Mouse (Mus musculus) right cerebral cortex, postnatal 25 days (tissue): Measurements from ENCODE around the gene Adamts17.
A peak's percentile ranks its signal among the peaks of the same experiment; 100 is the strongest.

ENCODE experiments used
- DNase-seq: peaks from one replicate; pipeline ENCODE4 v3.0.0; 2022

Adamts17 gene

DNA sequence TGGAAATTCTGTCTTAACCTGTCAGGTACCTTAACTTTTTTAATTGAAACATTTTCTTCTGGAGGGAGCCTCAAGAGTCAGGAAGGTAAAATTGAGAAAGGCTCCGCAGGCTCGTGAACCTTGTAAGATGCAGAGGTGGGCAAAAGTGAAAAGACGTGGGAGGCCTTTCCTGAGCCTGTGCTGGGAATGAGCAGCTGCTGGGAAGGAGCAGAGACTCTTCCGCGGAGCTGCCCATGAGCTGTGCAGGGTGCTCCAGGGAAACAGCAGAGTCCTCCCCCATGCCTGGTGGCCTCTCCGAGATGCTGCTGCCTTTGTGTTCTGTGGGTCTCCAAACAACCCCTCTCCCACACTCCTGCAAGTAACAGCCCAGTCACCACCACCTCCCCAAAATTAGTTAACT, 142.1 kb downstream of the Adamts17 start:
- DNase-seq, result no peak

DNA sequence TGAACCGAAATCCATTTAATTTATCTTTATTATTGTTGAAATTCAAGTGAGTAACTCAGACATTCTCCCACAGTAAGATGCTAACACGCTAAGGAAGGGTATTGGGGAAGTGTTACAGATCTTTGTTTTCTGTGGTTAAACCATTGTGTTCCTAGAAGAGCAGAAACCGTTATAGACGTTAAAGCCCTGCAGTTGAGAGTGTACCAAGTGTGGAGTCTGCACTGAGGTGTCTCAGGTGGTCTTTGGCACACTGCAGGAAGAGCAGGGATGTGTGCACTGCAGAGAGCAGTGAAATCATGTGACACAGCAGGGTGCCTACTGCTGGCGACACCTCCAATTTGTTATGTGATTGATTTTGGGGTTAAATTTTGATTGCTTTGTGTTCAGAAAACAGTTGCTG, 142.5 kb downstream of the Adamts17 start:
- no peak for DNase-seq

DNA sequence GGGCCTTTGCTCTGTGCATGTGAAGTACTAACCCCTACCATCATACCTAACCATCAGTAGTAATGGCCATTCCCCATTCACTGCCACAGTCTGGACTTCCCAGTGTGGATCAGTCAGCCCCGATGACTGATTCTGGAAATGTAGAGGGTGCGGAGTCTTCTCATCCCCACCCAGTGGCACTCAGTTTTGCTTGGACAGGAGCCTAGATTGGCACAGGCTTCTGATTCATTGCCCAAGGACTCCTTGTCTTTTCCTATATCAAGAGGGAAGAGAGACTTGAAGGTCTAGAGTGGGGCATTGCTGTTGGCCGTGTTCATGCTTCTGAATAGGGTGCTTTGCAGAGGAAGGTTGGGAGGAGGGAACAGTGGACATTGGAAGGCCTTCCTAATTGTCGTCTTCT, 148.1 kb downstream of the Adamts17 start:
- DNase-seq, result no peak

DNA sequence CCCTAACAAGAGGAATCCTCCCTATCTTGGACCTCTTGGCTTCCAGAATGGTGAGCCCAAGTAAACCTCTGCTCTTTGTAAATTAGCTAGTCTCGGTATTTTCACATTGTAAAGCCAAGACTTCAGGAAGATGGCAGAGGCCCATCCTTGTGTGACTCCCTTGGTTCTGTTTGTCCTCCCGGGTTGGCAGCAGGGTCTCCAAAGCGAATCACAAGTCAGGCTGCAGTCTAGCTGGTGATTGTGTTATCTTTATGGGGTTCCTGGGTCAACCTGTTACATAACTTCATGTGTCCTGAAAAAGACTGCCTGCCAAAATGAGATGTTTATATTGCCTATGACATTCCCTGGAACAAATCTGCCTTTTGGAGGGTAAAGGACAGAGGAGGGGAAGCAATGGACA, 148.9 kb downstream of the Adamts17 start:
- no peak for DNase-seq

DNA sequence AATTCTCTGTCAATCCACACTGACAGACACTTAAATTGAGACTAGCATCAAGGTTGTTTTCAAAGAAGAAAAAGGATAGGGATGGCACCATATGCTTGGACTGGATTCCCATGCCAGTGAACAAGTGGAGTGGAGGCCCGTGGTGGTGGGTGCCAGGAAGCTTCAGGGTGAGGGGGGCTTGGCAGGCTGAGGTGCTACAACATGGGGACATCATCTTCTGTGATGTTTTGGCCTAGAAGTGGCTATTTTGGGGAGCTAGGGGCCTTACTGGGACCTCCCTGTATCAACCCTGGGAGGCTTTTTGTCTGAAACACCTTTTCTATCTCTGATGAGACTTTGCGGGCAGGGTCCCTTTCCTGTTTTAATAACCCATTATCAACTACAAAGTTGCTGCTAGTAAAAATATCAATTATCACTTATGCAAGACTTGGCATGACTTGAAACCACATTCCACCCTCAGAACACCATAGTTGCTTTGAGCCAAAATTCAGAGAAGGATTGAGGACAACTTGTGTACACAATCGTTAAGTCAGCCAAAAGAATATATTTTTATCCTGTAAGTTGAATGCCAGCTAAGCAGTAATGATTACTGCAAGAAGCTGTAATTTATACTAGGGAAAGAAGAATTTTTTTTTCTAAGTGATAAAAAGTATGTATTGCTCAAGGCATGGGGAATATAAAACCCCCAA, 150.0 kb downstream of the Adamts17 start:
- DNase-seq, result no peak

DNA sequence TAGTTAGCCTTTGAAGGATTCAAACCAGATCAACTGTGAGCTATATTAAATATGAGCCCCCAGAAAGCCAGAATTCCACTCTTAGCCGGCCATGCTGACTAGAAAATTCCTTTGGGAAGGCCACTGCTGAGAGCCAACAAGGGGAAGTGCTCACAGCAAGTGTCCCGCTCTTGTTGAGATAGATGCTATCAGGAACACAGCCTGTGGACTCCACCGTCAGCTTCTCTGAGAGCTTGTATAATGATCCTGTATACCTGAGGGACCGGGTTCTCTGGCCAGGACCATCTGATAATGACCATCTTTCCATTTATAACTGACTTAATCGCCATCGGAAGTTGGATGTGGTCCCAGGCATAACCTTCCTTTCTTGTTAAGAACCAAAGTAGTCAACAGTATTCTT, 159.3 kb downstream of the Adamts17 start:
- DNase-seq, result no peak

DNA sequence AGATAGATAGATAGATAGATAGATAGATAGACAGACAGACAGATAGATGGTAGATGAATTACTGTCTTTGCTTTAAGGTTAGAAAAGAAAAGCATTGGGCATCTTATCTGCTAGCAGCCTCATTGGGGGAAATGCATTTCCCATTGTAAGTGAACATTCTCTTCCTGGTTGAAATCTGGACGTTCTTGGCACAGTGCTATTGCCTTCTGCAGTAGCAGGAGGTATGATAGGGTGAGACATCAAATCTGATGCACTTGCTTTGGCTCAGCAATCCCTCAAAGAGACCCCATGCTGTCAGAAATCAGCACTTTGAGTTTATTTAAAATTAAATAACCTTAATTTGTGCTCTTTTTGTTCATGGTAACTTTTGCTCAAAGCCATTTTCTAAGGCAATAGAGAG, 164.1 kb downstream of the Adamts17 start:
- no peak for DNase-seq

DNA sequence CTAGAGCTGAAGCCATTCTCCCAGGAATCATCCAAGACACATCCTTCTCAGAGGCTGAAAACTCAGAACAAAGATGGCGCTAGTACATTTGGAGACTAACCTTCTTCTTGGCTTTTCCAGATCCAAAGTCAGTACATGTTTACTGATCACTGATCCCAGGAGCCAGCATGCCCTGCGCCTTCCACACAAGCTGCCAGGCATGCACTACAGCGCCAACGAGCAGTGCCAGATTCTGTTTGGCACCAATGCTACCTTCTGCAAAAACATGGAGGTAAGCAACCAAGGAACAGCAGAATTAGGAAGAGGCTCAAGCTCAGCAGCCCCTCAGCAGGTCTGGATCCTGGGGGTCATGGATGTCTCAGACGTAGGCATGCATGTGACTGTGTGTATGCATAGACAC, 164.7 kb downstream of the Adamts17 start:
- no peak for DNase-seq

DNA sequence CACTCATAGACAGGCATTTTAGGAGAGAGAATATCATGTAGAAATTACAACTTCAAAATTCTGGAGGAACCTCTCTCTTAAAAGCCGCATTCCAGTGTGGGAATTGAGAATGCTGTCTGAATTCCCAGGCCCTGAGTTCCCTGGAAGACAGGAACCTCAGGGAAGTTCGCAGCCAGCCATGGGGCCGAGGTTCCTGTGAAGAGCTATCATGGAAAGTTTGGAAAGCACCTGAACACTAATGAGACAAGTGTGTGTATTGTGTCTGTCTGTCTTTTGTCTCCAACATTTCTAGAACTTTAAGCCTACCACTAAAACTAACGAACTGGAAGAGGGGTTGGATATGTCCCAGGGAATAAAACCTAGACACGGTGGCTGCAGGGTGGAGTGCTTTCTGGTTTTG, 170.3 kb downstream of the Adamts17 start:
- DNase-seq, result no peak

DNA sequence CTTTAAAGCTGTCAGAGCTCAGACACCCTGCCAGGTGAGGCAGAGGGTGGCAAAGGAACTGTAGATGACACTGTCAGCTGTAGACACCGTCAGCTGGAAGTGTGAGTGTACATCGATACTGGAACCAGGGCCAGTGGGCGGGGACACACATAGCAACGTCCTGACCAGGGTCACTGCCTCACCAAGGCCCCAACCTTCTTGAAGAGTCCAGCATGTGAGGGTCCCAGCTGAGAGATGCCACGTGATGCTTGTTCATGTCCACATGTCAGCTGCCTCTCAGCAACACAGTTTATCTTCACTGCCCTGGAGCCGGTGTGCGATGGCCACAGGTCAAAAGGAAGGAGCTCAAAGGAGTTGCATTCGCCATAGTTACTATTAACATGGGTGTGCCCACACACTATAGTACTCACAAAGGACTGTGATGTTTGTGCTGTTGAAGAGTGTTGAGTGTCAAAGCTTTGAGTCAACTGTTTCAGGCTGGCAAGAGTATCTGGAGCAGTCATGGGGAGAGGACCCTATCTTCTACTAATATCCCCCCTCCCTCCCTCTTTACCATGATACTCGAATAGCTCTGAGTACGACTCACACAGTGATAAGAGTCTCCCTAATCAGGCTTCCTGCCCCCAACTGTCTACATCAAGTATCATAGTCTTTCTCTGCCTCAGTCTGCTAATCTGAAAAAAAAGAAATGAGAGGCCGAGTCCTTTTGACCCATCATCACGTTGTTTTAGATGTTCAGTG, 172.6 kb downstream of the Adamts17 start:
- DNase-seq, result no peak

DNA sequence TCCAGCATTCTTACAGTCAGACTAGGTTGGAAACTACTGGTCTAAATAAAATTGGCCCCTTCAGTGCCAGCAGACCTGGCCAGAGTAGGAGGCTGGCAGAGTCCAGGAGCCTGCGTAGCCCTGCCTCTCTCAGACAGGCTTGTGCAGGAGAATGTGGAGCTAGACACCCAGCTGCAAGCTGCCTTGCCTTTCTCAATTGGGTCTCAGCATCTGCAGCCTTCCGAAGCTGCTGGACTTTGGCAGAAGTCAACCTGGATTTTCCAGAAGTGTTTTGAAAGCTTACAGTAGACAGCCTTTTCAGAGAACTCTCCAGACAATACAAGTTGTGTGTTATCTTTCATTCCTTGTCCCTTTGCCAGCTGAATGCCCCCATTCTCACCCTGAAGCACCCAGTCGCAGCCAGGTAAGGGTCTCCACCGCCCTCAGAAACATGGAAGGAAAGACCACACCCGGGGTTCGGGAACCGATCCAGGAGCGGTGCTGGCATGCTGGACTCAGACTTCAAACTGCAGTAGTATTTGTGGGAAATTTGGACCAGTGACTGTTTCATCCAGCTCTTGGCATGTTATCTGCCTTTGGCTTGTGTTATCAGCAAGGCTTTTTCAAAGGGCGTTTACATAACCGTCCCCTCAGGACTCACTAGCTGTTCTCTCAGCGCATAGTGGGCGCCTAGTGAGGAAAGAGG, 173.8 kb downstream of the Adamts17 start:
- DNase-seq, result no peak

DNA sequence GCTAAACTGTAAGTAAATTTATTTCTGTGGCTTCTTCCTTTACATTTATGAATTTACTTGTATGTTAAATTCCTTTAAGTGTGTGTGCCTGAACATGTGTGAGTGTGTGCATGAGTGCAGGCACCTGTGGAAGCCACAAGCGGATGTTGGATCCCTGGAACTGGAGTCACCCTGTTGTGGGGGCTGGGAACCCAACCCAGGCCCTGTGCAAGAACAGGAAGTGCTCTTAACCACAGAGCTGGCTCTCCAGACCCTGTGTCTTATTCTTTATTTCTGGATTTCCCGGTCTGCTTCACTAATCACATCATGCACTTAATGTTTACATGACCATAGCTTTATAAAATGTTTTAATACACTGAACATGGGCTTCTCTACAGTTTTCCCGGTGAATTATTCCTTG, 180.4 kb downstream of the Adamts17 start:
- DNase-seq, result no peak

DNA sequence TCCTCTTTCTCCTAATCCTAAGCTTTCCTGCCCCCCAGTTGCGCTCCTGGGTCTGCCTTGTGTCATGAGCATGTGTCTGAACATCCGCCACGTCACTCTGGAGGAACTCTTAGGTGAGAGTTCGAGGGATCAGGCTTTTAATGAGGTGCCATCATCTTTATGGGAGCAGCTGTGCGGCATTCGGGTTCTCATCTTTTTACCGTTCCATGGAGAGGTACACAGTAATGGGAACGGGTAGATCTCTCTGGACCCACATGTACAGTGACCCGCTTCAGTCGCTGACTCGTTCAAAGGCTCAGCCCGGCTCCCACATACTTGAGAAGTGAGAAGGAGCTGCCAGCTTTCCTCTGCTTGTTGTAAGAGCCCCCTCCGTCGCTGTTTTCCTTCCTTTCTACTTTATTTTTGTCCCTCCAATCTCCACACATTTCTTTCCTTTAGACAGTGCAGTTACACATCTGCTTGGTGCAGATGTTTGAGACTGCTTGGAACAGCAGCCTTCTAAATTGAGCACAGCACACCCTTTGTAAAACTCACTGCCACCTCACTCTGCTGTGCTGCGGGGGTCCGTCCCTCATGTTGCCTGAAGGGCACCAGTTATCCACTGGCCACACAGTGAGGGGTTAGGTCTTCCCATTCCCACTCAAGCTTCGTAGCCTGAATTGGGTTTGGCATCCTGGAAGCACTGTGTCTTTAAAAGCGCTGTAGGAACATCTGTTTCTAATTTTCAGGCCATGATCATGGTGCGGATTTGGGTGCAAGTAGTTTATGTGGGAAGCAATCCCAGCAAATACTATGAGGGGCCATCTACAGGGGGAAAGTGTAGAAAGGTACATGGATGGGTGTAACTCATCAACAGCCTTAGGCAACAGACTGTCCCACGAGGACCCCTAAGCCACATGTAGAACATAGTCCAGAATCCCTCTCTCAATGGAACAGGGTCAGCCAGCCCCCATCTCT, 186.9 kb downstream of the Adamts17 start:
- DNase-seq, result peak; percentile 12

DNA sequence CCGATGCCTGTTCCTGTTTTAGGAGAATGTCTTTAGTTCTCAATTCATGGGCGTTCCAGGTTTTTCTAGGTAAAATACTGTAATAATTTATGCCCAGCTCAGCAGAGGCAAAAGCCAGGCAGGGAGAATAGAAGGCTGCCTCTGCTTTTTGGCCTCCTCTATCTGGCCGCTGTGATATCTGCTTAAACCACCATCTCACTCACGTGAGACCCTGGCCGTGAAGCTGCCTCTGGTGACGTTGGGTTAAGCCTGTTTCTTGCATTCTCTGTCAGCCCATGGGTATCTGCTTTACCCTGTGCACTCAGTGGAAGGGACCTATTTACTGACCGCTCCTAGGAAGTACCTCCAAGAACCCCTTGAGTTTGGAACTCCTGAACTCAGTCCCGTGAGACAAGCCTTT, 187.7 kb downstream of the Adamts17 start:
- no peak for DNase-seq

DNA sequence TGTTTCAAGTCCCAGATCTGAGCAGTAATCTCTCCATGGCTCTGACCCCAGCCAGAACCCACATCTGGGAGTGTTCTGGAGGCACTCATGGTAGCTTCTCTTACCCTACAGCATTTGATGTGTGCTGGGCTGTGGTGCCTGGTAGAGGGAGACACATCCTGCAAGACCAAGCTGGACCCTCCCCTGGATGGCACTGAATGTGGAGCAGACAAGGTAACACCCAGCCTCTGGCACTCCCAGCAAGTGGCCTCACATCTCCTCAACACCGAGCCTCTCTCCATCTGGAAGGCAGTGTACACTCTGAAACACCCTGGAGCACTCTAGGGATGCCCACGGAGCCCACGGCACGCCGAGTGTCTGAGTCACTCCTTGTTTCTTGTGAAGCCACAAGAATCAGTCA, 188.2 kb downstream of the Adamts17 start:
- DNase-seq, result no peak

DNA sequence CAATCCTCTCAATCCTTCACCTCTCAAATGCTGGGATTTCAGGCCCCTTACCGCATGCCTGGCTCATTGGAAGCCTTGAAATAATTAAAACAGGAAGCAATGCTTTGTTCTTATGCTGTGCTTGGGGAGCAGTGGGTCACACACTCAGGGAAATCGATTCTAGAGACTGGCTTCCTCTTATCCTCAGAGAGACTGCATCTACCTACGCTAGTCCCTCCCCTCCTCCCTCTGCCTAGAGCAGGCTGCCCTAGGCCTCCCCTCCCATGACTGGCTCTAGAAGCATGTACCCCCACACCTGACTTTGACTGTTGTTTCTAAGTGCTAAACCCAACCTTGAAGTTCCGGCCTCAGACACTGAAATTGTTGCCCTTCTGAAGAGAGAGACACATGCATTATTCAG, 189.4 kb downstream of the Adamts17 start:
- DNase-seq, result no peak

DNA sequence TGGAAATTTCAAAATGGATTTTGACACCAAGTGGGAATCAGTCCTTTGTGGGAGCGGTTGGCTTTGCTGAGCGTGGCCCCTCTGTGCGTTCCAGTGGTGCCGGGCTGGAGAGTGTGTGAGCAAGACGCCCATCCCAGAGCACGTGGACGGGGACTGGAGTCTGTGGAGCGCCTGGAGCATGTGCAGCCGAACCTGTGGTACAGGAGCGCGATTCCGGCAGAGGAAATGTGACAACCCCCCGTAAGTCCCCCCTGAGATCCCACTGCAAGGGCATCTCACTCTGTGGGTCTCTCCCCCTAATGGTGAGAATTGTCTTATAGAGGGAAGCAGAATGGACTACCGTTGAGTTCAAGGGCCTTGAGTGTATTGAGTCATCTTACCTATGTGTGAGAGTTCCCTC, 189.9 kb downstream of the Adamts17 start:
- DNase-seq, result no peak

DNA sequence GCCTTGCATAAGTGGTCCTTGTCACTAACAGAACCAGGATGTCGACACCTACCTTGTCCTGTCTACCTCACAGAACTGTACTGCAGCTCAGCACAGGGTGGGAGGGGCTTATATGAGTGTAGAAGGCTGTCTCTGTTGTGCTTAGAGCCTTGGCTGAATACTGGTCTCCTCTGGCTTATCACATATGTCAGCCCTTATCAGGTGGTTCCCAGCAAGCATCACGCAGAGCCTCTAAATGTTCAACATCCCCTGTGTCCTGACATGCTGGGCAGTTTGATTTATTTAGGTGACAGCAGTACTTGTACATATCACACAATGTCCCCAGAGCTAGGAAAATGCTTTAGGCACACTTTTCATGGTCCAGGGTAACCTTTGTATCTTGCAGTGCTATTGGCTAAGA, 191.7 kb downstream of the Adamts17 start:
- no peak for DNase-seq

DNA sequence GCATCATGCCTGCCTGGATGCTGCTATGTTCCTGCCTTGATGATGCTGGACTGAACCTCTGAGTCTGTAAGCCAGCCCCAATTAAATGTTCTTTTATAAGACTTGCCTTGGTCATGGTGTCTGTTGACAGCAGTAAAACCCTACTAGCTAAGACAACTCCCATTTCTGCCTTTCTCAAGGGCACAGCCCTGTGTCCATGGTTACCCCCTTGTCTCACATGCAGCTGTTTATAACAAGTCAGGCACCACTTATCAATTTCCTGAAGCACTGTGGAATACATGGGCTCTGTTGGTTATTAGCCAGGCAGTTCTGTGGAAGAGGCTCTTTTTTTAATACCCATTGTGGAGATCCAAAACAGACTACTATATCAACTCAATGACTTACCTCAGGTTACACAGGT, 193.1 kb downstream of the Adamts17 start:
- DNase-seq, result no peak

DNA sequence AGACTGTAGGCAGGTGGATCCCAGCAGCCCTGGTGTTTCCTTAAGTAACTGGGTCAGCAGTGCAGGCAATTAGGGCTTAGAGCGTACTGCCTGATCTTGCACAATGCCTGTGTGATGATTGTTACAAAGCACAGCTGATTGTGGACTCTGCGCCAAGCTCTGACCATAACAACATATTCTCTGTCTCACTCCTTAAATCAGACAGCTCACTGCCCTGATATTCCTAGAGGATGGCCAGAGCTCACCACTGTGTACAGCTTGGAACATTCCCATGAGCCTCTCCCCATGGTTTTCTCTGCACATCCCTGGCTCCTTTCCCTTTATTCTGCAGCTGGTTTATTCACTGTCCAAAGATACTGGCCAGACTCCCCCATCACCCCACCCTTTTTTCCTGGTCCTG, 194.8 kb downstream of the Adamts17 start:
- no peak for DNase-seq

DNA sequence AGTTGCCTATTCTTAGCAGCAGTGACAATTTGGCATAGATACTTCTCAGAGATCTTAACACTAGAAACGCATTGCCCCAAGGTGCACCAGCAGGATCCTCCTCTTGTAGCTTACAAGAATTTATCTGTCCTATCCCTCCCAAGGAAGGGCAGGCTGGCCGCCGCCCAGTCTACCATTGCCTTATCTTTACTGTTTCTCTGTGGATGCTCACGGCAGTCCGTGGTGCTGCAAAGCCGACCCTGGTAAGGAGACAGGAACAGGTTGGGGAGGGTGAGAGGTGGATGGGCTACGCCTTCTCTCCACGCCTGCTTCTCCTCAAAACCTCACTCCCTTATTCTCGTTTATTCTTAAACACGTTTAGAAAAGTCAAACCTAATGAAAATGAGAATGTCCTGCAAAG, 195.7 kb downstream of the Adamts17 start:
- no peak for DNase-seq

DNA sequence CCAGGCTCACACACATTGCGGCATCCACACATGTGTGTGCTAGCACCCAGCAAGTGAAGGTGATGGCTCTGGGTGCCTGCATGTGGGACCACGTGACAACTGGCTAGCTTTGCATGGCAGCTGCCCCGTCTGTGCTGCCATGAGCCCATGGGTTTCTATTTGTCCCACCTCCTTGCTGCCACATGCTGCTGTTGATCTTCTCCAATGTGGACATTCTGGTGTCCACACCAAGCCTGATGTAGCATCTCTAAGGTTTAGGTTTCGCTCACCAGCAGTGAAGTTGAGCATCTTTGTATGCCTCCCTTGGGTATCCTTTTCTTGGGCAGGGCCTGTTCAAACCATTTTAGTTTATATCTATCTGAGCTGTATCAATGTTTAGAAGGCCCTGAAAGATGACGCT, 196.1 kb downstream of the Adamts17 start:
- DNase-seq, result no peak
